Mouse (Mus musculus): Measurements from ENCODE around the gene Ankrd31.
"Not testable (repeated sequence)": the region's sequence is repeated elsewhere in the genome, so short reads cannot be mapped to it uniquely, and the experiment has no call there.

DNA sequence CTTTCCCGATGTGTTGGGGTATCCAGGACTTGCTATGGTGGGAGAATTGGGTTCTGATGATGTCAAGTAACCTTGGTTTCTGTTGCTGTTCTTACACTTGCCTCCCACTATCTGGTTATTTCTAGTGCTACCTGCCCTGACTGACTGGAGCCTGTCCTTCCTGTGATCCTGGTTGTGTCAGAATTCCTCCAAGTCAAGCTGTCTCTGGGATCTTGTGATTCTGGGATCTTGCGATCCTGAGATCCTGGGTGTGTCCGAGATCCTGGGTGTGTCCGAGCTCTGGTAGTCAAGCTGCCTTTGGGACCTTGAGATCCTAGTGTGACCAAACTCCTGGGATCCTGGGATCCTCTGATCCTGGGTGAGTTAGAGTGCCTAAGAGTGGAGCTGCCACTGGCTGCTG, 175.1 kb downstream of the Ankrd31 start:
- TF ChIP-seq POLR2A (IDR thresholded peaks at IDR 0.05; ENCODE audit: low read depth, low read length); CTCF (conservative IDR thresholded peaks at IDR 0.05; ENCODE audit: insufficient read depth, insufficient read length, low read depth, low read length): not testable (repeated sequence)

Data from kidney, adult 2 months (tissue).